Mouse (Mus musculus): ENCODE measurements around the gene Mthfsd. TPM values are rescaled to one million over a fixed set of nuclear protein-coding genes. Genes with fewer than 3 reads are reported as not detected.

Mthfsd gene
- polyA plus RNA-seq, 1 experiment: 63.3 TPM

DNA sequence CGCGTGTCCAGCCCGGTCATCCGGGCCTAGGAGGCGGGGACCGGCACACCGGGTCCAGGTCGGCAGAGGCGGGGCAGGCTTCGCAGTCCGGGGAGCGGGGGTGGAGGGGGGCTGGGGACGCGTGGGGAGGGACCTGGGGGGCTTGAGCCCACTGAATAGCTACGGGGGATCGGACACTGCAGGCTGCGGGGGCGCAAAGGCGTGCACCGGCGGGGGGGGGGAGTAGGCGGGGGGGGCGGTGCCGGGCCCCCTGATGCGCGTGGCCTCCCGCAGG lies 24.3 kb downstream of the Mthfsd start:
- peak overlapping the region; percentile 79 for H3K4me3 ChIP-seq (ENCODE audit: insufficient read depth, low read length)
- no peak overlapping the region for H3K27ac ChIP-seq (ENCODE audit: insufficient read depth, low read length)
- TF ChIP-seq POLR2A (IDR thresholded peaks at IDR 0.05; ENCODE audit: low read depth, low read length) (no peak), CTCF (IDR thresholded peaks at IDR 0.05; ENCODE audit: borderline replicate concordance, insufficient read depth, low read length) (no peak)
- H3K4me1 ChIP-seq (ENCODE audit: control insufficient read depth, insufficient read depth, low read length): no peaks in the 10 kb centered on the region

DNA sequence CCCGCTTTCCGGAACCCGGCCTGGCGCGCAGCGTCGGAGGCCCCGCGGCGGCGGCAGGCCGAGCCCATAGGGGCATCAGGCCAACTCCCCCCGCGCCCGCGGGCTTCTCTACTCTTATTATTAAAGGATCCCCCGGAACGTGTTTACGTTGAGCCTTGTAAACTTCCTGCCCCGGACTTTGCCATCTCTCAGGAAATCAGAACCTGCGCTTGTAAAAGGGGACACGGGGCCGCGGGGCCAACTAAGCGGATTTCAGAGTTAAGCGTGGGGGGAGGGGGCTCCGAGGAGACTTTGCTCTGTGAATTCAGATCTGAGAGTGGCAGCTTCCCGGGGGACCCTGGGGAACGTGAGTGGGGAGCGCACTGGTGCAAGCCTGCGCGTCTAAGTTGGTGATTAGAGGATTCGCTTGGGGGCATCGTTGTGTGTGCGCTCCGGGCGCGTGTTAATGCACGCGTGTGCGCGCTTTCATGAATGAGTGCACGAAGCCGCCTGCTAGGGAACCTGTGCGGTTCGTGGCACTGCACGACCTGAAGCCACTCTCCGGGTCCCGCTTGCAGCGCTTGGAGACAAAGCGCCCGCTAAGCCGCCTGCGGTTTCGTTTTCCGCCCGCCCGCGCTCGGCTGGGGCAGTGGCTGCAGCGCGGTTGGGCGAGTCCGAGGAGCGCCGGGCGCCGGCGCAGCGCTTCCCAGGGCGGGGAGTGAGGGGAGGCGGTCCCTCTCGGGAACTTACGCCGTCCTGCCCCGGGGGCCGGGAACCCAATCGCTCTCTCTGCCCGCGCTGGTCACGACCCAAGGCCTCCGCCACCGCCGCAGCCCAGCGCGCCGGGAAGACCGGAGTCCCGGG lies 24.9 kb downstream of the Mthfsd start:
- Histone ChIP-seq H3K4me1 (ENCODE audit: control insufficient read depth, insufficient read depth, low read length) (no peaks in the 10 kb centered on the region), H3K4me3 (ENCODE audit: insufficient read depth, low read length) (peak overlapping the region; percentile 79), H3K27ac (ENCODE audit: insufficient read depth, low read length) (no peak overlapping the region; the same call in 1 of the 2 replicates)
- TF ChIP-seq POLR2A (IDR thresholded peaks at IDR 0.05; ENCODE audit: low read depth, low read length) (no peak), CTCF (IDR thresholded peaks at IDR 0.05; ENCODE audit: borderline replicate concordance, insufficient read depth, low read length) (no peak)

DNA sequence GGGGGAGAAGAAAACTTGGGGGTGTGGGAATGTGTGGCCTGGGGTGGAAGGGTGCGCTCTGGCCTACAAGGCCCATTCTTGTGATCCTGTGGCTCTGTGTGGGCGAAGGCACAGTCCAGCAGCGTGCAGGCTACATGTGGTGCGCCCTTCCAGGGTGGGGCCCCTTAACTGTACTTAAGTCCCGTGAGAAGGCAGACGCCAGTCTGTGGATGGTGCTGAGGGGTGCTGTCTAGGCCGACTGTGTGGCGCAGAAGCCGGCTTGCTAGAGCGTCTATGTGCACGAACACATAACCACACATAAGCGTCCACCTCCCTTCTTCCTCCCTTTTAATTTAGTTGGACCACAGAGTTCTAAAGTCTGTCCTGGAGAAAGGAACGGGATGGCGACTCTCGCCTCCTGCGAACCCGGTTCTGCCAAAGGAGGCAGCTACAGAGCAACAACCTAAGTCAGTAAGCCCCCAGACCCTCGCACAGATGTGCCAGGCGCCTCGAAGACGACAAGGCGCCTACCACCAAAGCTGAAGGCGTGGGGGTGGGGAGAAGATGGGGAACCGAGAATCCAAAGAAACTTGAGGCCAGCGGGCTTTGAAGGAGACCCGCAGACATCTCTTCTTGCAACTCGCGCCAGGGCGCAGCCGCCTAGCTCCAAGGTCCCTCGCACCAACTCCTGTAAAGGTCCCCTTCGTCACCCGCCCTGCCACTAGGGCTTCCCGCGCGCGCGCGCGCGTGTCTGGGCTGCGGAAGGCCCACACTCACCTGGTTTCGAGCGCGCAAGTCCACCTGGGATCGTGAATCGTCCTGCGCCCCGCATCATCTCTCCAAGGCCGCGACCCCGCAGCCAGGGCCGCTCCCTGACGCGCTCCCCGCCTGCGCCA lies 25.7 kb downstream of the Mthfsd start:
- H3K4me3 ChIP-seq (ENCODE audit: insufficient read depth, low read length): peak overlapping the region; percentile 79
- no peaks in the 10 kb centered on the region for H3K4me1 ChIP-seq (ENCODE audit: control insufficient read depth, insufficient read depth, low read length)
- H3K27ac ChIP-seq (ENCODE audit: insufficient read depth, low read length): no peak overlapping the region; the same call in 1 of the 2 replicates
- TF ChIP-seq POLR2A (IDR thresholded peaks at IDR 0.05; ENCODE audit: low read depth, low read length): no peak
- TF ChIP-seq CTCF (IDR thresholded peaks at IDR 0.05; ENCODE audit: borderline replicate concordance, insufficient read depth, low read length): no peak

DNA sequence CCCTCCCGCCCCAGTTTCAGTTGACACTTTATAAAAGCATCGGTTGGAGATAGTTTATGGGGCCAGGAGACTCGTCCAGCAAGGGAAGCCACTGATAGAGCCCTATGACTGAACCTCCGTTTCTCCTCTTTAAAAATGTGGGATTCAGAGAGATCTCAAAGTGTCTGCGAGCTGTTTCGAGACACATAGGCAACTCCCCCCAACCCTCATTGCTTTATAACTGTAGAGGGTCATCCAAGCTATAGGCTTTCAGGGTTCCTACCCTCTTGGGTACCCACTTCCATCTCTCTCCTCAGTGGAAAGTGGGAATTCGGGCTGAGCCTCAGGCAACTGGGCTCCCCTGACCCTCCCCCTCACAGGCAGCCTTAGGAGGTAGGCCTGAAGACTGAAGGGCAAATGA lies 26.8 kb downstream of the Mthfsd start:
- TF ChIP-seq POLR2A (IDR thresholded peaks at IDR 0.05; ENCODE audit: low read depth, low read length): no peak
- no peak for TF ChIP-seq CTCF (IDR thresholded peaks at IDR 0.05; ENCODE audit: borderline replicate concordance, insufficient read depth, low read length)
- Histone ChIP-seq H3K4me1 (ENCODE audit: control insufficient read depth, insufficient read depth, low read length) (no peaks in the 10 kb centered on the region), H3K4me3 (ENCODE audit: insufficient read depth, low read length) (no peak overlapping the region), H3K27ac (ENCODE audit: insufficient read depth, low read length) (no peak overlapping the region)

DNA sequence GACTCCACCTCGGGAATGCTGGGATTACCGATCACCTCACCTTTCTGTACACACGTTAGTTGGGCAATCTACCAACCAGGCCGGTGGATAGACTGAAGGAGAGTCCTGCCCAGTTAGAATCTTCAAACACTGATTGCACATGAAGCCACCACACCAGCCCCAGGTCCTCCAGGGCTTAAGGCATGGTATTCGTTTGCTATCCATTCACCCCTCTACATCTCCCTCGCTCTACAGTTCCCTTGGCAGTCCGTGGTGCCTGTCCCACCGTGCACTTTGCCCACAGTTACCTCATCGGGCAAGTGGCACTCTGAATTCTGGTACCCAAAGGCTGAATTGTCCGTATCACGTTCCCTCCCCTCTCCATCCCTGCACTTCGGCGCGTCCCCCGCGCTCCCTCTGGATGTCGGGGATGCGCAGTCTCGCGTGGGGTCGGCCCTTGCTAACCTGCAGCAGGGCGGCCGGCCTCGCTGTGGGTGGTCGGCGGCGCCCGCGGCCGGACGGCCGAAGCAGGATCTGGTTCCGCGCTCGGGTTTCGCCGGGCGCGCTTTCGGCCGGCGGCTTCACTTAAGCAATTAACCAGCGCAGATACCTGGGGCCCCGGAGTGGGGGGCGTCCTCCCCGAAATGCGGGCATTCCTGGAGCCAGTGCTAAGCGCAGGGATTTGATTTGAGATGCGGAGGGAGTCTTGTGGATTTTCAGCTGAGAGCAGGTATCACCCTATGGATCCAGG lies 27.7 kb downstream of the Mthfsd start:
- Histone ChIP-seq H3K27ac (ENCODE audit: insufficient read depth, low read length) (no peak overlapping the region), H3K4me1 (ENCODE audit: control insufficient read depth, insufficient read depth, low read length) (no peaks in the 10 kb centered on the region), H3K4me3 (ENCODE audit: insufficient read depth, low read length) (no peak overlapping the region)
- TF ChIP-seq POLR2A (IDR thresholded peaks at IDR 0.05; ENCODE audit: low read depth, low read length): no peak
- TF ChIP-seq CTCF (IDR thresholded peaks at IDR 0.05; ENCODE audit: borderline replicate concordance, insufficient read depth, low read length): no peak

DNA sequence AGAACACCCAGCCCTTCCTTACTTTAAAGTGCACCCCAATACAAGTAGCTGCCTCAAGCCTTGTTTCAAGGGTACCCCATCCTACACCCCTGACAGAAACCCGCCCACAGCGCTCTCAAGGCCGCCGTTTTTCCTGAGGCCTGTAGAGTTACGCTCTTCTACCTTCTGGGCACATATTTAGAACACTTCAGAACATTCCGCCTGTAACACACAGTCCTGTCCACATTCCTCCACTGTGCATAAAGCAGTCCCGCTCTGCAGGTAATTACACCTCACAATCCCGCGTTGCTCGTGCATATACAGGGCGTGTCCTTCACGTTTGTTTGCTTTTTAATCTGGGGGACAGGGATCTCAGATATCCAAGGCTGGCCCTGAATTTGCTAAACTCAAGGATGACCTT lies 28.2 kb downstream of the Mthfsd start:
- Histone ChIP-seq H3K27ac (ENCODE audit: insufficient read depth, low read length) (no peak overlapping the region), H3K4me3 (ENCODE audit: insufficient read depth, low read length) (no peak overlapping the region), H3K4me1 (ENCODE audit: control insufficient read depth, insufficient read depth, low read length) (no peaks in the 10 kb centered on the region)
- no peak for TF ChIP-seq CTCF (IDR thresholded peaks at IDR 0.05; ENCODE audit: borderline replicate concordance, insufficient read depth, low read length)
- no peak for TF ChIP-seq POLR2A (IDR thresholded peaks at IDR 0.05; ENCODE audit: low read depth, low read length)

DNA sequence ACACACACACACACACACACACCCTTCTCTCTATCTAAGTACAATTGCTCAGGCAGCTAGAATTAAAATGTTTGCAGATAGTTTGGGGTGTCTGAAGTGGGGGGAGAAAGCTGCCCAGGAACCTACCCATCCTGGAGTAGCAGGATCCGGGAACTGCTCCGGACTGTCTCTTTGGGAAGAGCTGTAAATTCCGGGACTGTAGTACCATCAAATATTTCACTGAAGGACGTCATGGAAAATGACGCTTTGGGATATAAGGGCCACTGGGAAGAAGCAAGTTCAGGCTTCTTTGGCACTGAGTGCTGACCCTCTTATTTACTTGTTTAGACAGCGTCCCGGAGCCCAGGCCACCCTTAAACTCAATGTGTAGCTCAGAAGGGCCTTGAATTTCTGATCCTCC lies 29.0 kb downstream of the Mthfsd start:
- no peak overlapping the region for H3K4me3 ChIP-seq (ENCODE audit: insufficient read depth, low read length)
- no peak overlapping the region for H3K27ac ChIP-seq (ENCODE audit: insufficient read depth, low read length)
- H3K4me1 ChIP-seq (ENCODE audit: control insufficient read depth, insufficient read depth, low read length): no peaks in the 10 kb centered on the region
- no peak for TF ChIP-seq CTCF (IDR thresholded peaks at IDR 0.05; ENCODE audit: borderline replicate concordance, insufficient read depth, low read length)
- no peak for TF ChIP-seq POLR2A (IDR thresholded peaks at IDR 0.05; ENCODE audit: low read depth, low read length)

DNA sequence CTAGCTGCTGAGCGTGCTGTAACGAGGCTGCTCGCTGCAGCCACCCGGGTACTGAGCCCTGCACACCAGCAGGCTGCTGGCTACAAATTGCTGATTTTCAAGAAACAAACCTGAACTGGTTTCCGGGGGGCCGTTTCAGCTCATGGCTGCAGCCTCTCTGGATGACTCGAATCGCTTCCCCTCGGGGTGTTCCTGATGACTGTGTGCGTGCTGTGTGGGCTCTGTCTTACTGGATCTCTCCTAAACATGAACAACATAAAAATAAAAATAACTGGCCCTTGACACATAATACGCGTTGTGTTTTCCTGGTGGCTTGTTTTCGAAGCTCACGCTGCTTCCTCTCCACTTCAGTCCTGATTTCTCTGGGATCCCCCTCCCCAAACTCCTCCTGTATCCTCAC lies 29.5 kb downstream of the Mthfsd start:
- Histone ChIP-seq H3K4me1 (ENCODE audit: control insufficient read depth, insufficient read depth, low read length) (no peaks in the 10 kb centered on the region), H3K4me3 (ENCODE audit: insufficient read depth, low read length) (no peak overlapping the region), H3K27ac (ENCODE audit: insufficient read depth, low read length) (no peak overlapping the region)
- TF ChIP-seq CTCF (IDR thresholded peaks at IDR 0.05; ENCODE audit: borderline replicate concordance, insufficient read depth, low read length): no peak
- no peak for TF ChIP-seq POLR2A (IDR thresholded peaks at IDR 0.05; ENCODE audit: low read depth, low read length)

DNA sequence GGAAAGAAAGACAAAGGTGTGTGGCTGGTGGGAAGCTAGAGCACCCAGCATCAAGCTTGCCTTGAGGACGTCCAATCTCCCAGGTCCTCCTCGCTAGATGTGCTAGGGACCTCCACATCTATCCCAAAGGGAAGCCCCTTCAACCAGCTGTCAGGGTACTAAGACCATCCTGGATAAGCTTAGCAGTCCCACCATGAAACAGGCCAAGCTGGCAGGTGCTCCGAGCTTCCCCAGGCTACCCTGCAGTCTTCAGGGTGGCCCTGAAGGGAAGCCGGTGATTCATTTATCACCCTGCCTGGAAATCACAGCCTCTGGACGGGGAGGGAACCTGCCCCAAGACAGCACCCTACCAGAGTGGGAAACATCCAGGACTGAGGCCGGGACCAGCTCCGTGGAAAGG lies 31.6 kb downstream of the Mthfsd start:
- Histone ChIP-seq H3K27ac (ENCODE audit: insufficient read depth, low read length) (no peak overlapping the region), H3K4me3 (ENCODE audit: insufficient read depth, low read length) (no peak overlapping the region), H3K4me1 (ENCODE audit: control insufficient read depth, insufficient read depth, low read length) (no peaks in the 10 kb centered on the region)
- TF ChIP-seq POLR2A (IDR thresholded peaks at IDR 0.05; ENCODE audit: low read depth, low read length) (no peak), CTCF (IDR thresholded peaks at IDR 0.05; ENCODE audit: borderline replicate concordance, insufficient read depth, low read length) (no peak)
